Mouse (Mus musculus): ENCODE measurements around the gene Lrch3. TPM values are rescaled to one million over a fixed set of nuclear protein-coding genes. Genes with fewer than 3 reads are reported as not detected.
"Not testable (repeated sequence)": the region's sequence is repeated elsewhere in the genome, so short reads cannot be mapped to it uniquely, and the experiment has no call there.

Lrch3 gene
- polyA plus RNA-seq, 1 experiment: 0.14 TPM

GRCm38 (mm10) chr16:32937358-32937757, 23.5 kb downstream of the Lrch3 start:
- Histone ChIP-seq H3K4me3 (replicated peaks) (no peak overlapping the region), H3K4me1 (ENCODE audit: control insufficient read depth) (peaks cover 11% of the 10 kb centered on the region), H3K9me3 (ENCODE audit: control insufficient read depth, low read length) (peaks cover 3% of the 10 kb centered on the region), H3K27me3 (ENCODE audit: control insufficient read depth) (no peaks in the 10 kb centered on the region), H3K36me3 (ENCODE audit: control insufficient read depth) (no peaks in the 10 kb centered on the region)
- TF ChIP-seq GATA1 (IDR thresholded peaks at IDR 0.05; ENCODE audit: low read length): no peak
- no peak for TF ChIP-seq TAL1 (IDR thresholded peaks at IDR 0.05; ENCODE audit: low read length)

GRCm38 (mm10) chr16:32939301-32939700, 25.4 kb downstream of the Lrch3 start:
- H3K27me3 ChIP-seq (ENCODE audit: control insufficient read depth); H3K36me3 ChIP-seq (ENCODE audit: control insufficient read depth); H3K9me3 ChIP-seq (ENCODE audit: control insufficient read depth, low read length); H3K4me3 ChIP-seq (replicated peaks): not testable (repeated sequence)
- peaks cover 11% of the 10 kb centered on the region for H3K4me1 ChIP-seq (ENCODE audit: control insufficient read depth)

- not testable (repeated sequence) for H3K4me3 ChIP-seq (replicated peaks); H3K36me3 ChIP-seq (ENCODE audit: control insufficient read depth); H3K27me3 ChIP-seq (ENCODE audit: control insufficient read depth); H3K9me3 ChIP-seq (ENCODE audit: control insufficient read depth, low read length)
- H3K4me1 ChIP-seq (ENCODE audit: control insufficient read depth): peaks cover 11% of the 10 kb centered on the region
Observed at GRCm38 (mm10) chr16:32939716-32940115, 25.8 kb downstream of the Lrch3 start.

DNA sequence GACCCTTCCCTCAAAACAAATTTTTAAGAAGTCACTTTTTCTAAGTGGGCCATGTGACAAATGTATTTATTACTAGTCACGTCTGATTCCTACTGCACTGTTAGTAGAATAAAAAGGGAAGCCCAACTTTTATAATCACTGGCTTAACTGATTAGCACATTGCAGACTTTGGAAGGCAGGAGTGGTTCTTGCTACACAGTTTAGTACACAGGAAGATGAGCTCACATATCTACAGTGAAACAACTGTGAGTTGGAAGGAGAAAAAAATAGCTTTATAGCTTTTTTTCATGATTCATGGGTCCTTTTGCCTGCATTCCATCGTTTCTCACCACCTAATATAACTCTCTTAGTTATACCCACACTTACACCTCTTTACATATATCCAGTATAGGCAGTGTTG, 27.3 kb downstream of the Lrch3 start:
- H3K4me3 ChIP-seq (replicated peaks); H3K27me3 ChIP-seq (ENCODE audit: control insufficient read depth); H3K9me3 ChIP-seq (ENCODE audit: control insufficient read depth, low read length); H3K4me1 ChIP-seq (ENCODE audit: control insufficient read depth); H3K36me3 ChIP-seq (ENCODE audit: control insufficient read depth): not testable (repeated sequence)

DNA sequence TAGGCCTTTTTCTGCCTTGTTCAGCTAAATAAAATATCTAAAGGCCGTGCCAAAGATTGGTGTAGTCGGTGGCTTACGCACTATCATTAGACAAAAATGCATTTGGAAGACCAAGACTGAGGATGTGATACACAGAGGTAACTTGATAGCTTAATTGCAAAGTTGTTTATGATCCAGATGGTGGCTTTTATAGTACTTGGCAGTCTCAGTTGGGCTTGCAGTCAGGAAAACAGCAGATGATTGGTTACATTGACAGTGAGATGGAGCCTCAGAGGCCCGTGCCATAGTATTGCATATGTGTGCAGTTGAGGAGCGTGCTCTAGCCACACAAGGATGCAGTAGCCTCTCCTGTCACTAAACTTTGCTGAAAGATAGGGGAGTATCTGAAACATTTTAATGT, 28.8 kb downstream of the Lrch3 start:
- Histone ChIP-seq H3K9me3 (ENCODE audit: control insufficient read depth, low read length) (peaks cover 3% of the 10 kb centered on the region), H3K36me3 (ENCODE audit: control insufficient read depth) (peaks cover 3% of the 10 kb centered on the region), H3K4me1 (ENCODE audit: control insufficient read depth) (peaks cover 3% of the 10 kb centered on the region), H3K27me3 (ENCODE audit: control insufficient read depth) (no peaks in the 10 kb centered on the region), H3K4me3 (replicated peaks) (no peak overlapping the region)
- TF ChIP-seq GATA1 (IDR thresholded peaks at IDR 0.05; ENCODE audit: low read length) (no peak), TAL1 (IDR thresholded peaks at IDR 0.05; ENCODE audit: low read length) (no peak)

GRCm38 (mm10) chr16:32945379-32945778, 31.5 kb downstream of the Lrch3 start:
- Histone ChIP-seq H3K4me1 (ENCODE audit: control insufficient read depth) (no peaks in the 10 kb centered on the region), H3K27me3 (ENCODE audit: control insufficient read depth) (no peaks in the 10 kb centered on the region), H3K9me3 (ENCODE audit: control insufficient read depth, low read length) (peaks cover 3% of the 10 kb centered on the region), H3K4me3 (replicated peaks) (no peak overlapping the region), H3K36me3 (ENCODE audit: control insufficient read depth) (peaks cover 3% of the 10 kb centered on the region)
- no peak for TF ChIP-seq GATA1 (IDR thresholded peaks at IDR 0.05; ENCODE audit: low read length)
- TF ChIP-seq TAL1 (IDR thresholded peaks at IDR 0.05; ENCODE audit: low read length): no peak

DNA sequence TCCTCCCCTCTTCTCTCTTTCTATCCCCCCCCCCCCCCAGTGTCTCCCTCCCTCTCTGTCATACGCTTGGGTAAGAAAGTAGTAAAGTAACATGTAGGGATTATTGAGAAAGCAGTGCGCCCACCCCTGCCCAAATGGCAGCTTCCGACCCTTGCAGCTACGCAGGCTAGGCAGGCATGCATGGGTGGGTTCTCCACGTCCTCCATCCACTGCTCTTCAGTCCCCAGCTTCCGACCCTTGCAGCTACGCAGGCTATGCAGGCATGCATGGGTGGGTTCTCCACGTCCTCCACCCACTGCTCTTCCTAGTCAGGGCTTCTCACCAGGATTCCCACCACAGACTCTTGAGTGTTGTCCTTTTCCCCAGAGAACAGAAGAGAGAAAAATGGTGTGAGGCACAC, 34.1 kb downstream of the Lrch3 start:
- no peaks in the 10 kb centered on the region for H3K4me1 ChIP-seq (ENCODE audit: control insufficient read depth)
- H3K36me3 ChIP-seq (ENCODE audit: control insufficient read depth): peaks cover 11% of the 10 kb centered on the region
- H3K27me3 ChIP-seq (ENCODE audit: control insufficient read depth): no peaks in the 10 kb centered on the region
- H3K9me3 ChIP-seq (ENCODE audit: control insufficient read depth, low read length): no peaks in the 10 kb centered on the region; the same call in 1 of the 2 replicates
- no peak overlapping the region for H3K4me3 ChIP-seq (replicated peaks)
- TF ChIP-seq GATA1 (IDR thresholded peaks at IDR 0.05; ENCODE audit: low read length) (no peak), TAL1 (IDR thresholded peaks at IDR 0.05; ENCODE audit: low read length) (no peak)

GRCm38 (mm10) chr16:32948656-32949055, 34.8 kb downstream of the Lrch3 start:
- TF ChIP-seq GATA1 (IDR thresholded peaks at IDR 0.05; ENCODE audit: low read length) (no peak), TAL1 (IDR thresholded peaks at IDR 0.05; ENCODE audit: low read length) (no peak)
- Histone ChIP-seq H3K27me3 (ENCODE audit: control insufficient read depth) (no peaks in the 10 kb centered on the region), H3K36me3 (ENCODE audit: control insufficient read depth) (peaks cover 11% of the 10 kb centered on the region), H3K4me1 (ENCODE audit: control insufficient read depth) (no peaks in the 10 kb centered on the region), H3K9me3 (ENCODE audit: control insufficient read depth, low read length) (no peaks in the 10 kb centered on the region; the same call in 1 of the 2 replicates), H3K4me3 (replicated peaks) (no peak overlapping the region)

DNA sequence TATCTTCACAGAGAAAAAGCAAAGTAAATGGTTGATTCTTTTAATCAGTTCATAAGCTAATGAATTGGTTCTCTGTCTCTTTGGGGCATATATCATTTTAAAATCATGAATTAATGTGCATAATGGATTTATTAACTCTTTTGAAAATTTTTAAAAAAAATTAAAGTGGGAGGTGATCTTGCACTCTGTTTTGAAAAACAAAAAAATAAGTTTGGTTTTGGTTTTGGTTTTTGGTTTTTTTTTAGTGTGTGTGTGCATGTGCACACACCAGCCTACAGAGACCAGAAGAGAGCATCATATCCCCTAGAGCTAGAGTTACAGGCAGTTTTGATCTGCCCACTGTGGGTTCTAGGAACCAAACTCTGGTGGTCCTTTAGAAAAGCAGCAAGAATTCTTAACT, 35.4 kb downstream of the Lrch3 start:
- Histone ChIP-seq H3K36me3 (ENCODE audit: control insufficient read depth) (peaks cover 13% of the 10 kb centered on the region), H3K9me3 (ENCODE audit: control insufficient read depth, low read length) (no peaks in the 10 kb centered on the region; the same call in 1 of the 2 replicates), H3K4me1 (ENCODE audit: control insufficient read depth) (no peaks in the 10 kb centered on the region), H3K4me3 (replicated peaks) (no peak overlapping the region), H3K27me3 (ENCODE audit: control insufficient read depth) (no peaks in the 10 kb centered on the region)
- TF ChIP-seq TAL1 (IDR thresholded peaks at IDR 0.05; ENCODE audit: low read length): no peak
- TF ChIP-seq GATA1 (IDR thresholded peaks at IDR 0.05; ENCODE audit: low read length): no peak

- no peaks in the 10 kb centered on the region for H3K4me1 ChIP-seq (ENCODE audit: control insufficient read depth)
- no peaks in the 10 kb centered on the region for H3K27me3 ChIP-seq (ENCODE audit: control insufficient read depth)
- no peak for TF ChIP-seq GATA1 (IDR thresholded peaks at IDR 0.05; ENCODE audit: low read length)
- no peak for TF ChIP-seq TAL1 (IDR thresholded peaks at IDR 0.05; ENCODE audit: low read length)
- no peaks in the 10 kb centered on the region; the same call in 1 of the 2 replicates for H3K9me3 ChIP-seq (ENCODE audit: control insufficient read depth, low read length)
- no peak overlapping the region for H3K4me3 ChIP-seq (replicated peaks)
- peaks cover 24% of the 10 kb centered on the region for H3K36me3 ChIP-seq (ENCODE audit: control insufficient read depth)
Observed at GRCm38 (mm10) chr16:32951074-32951473, 37.2 kb downstream of the Lrch3 start.

All from erythroblast, embryonic 14.5 days (primary cell).